ENCODE assay signal across 9 mouse cellular contexts in the genomic region with DNA sequence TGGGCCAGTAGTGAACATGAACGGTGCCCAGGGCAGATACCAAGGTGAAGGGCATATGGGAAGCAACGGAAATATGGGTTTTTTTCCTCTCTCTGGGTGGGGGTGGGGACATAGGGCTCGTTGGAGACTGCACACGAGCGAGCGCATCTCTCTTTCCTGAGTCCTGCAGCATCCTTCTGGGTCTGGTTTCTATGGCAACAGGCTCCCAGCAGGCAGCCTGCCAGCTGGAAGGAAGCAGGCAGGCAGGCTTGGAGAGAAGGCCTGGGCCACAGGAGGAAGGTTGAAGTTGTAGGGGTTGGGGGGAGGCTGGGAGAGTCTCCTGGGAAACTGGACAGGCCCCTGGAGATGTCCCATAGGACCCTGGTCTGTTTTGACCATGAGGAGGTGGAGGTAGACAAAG. TPM values are rescaled to one million over a fixed set of nuclear protein-coding genes. Genes with fewer than 3 reads are reported as not detected.
DNase-seq lines count a peak whose midpoint lies in the region; ATAC-seq and TF ChIP-seq lines count a peak whose summit lies in the region.
"Had no signal": no experiment of that assay in that cellular context is flagged by ENCODE, and none has a peak within 500 bp of the region (broad histone marks: within the 10 kb centered on the region; RNA-seq: fewer than 3 reads in every experiment).

No protein-coding gene starts in this region.

- peaks cover 39% of the 10 kb centered on the region for H3K4me1 ChIP-seq in forebrain, embryonic 14.5 days (ENCODE audit: control insufficient read depth, insufficient read depth, low read length)
- peaks cover 32% of the 10 kb centered on the region for H3K4me1 ChIP-seq in neural tube, embryonic 14.5 days (ENCODE audit: control insufficient read depth, insufficient read depth, low read length)
- peaks cover 5% of the 10 kb centered on the region; the same call in 1 of the 2 replicates for H3K4me1 ChIP-seq in intestine, postnatal 0 days (replicated peaks; ENCODE audit: control insufficient read depth, insufficient read depth, low read length)

- H3K36me3 ChIP-seq in forebrain, embryonic 14.5 days (ENCODE audit: control insufficient read depth, insufficient read depth, low read length) = no peaks in the 10 kb centered on the region
- H3K36me3 ChIP-seq in neural tube, embryonic 14.5 days (ENCODE audit: control insufficient read depth, insufficient read depth, low read length) = no peaks in the 10 kb centered on the region
- H3K36me3 ChIP-seq in intestine, postnatal 0 days (ENCODE audit: control insufficient read depth, insufficient read depth) = no peaks in the 10 kb centered on the region
- H3K36me3 ChIP-seq: embryonic facial prominence, embryonic 15.5 days had no signal

- no peaks in the 10 kb centered on the region for H3K27me3 ChIP-seq in forebrain, embryonic 14.5 days (replicated peaks; ENCODE audit: control insufficient read depth, insufficient read depth, low read length)
- H3K27me3 ChIP-seq in neural tube, embryonic 14.5 days (ENCODE audit: control insufficient read depth, insufficient read depth, low read length) = no peaks in the 10 kb centered on the region
- peaks cover 10% of the 10 kb centered on the region for H3K27me3 ChIP-seq in intestine, postnatal 0 days (replicated peaks; ENCODE audit: control insufficient read depth, insufficient read depth, low read length)

- H3K27ac ChIP-seq in forebrain, embryonic 14.5 days (ENCODE audit: low read depth, low read length) = peak overlapping the region; percentile 81
- H3K27ac ChIP-seq in neural tube, embryonic 14.5 days (ENCODE audit: low read depth, low read length) = peak overlapping the region; percentile 87
- no peak overlapping the region for H3K27ac ChIP-seq in intestine, postnatal 0 days (ENCODE audit: low read depth, low read length)
- H3K27ac ChIP-seq: embryonic facial prominence, embryonic 15.5 days had no signal

- TF ChIP-seq CTCF in intestine, postnatal 0 days (IDR thresholded peaks at IDR 0.05; ENCODE audit: low read depth) = no peak

- no peak overlapping the region for H3K4me3 ChIP-seq in forebrain, embryonic 14.5 days (ENCODE audit: low read depth, low read length)
- H3K4me3 ChIP-seq in neural tube, embryonic 14.5 days (ENCODE audit: low read depth, low read length) = no peak overlapping the region
- H3K4me3 ChIP-seq in intestine, postnatal 0 days (ENCODE audit: low read depth, low read length) = no peak overlapping the region
- H3K4me3 ChIP-seq: embryonic facial prominence, embryonic 15.5 days had no signal

- no peak overlapping the region for H3K9ac ChIP-seq in forebrain, embryonic 14.5 days (ENCODE audit: low read length)
- no peak overlapping the region for H3K9ac ChIP-seq in neural tube, embryonic 14.5 days (replicated peaks; ENCODE audit: low read depth, low read length)
- H3K9ac ChIP-seq in intestine, postnatal 0 days (ENCODE audit: low read depth, low read length) = no peak overlapping the region
- H3K9ac ChIP-seq: embryonic facial prominence, embryonic 15.5 days had no signal

- 11% methylated on average over 6 of the region's 6 CpGs for WGBS in forebrain, embryonic 14.5 days
- WGBS in neural tube, embryonic 14.5 days = 15% methylated on average over 6 of the region's 6 CpGs
- WGBS in intestine, postnatal 0 days = 47% methylated on average over 6 of the region's 6 CpGs

- ATAC-seq in forebrain, embryonic 14.5 days = peak; percentile 71
- peak; percentile 67 for ATAC-seq in neural tube, embryonic 14.5 days (ENCODE audit: low read depth)
- no peak for ATAC-seq in intestine, postnatal 0 days

- DNase-seq in cerebellum, adult 11 months = peak; percentile 86
- DNase-seq in forebrain, embryonic 14.5 days (ENCODE audit: low spot score) = peak; percentile 95
- peak; percentile 73 to 86 for DNase-seq in layer of hippocampus, postnatal 14 days (ENCODE audit: low spot score in 2 of 2)
- no peak for DNase-seq in heart, postnatal 4 days
- no peak for DNase-seq in kidney, adult 9 months
- no peak for DNase-seq in kidney, postnatal 36 days

- H3K4me2 ChIP-seq in forebrain, embryonic 14.5 days (ENCODE audit: low read length) = peak overlapping the region; percentile 39
- peak overlapping the region; percentile 29; the same call in 1 of the 2 replicates for H3K4me2 ChIP-seq in neural tube, embryonic 14.5 days (ENCODE audit: low read depth, low read length)
- H3K4me2 ChIP-seq in intestine, postnatal 0 days (replicated peaks; ENCODE audit: low read depth) = no peak overlapping the region
- H3K4me2 ChIP-seq: embryonic facial prominence, embryonic 15.5 days had no signal

- H3K9me3 ChIP-seq in forebrain, embryonic 14.5 days (replicated peaks; ENCODE audit: control insufficient read depth, low read length) = no peaks in the 10 kb centered on the region
- no peaks in the 10 kb centered on the region for H3K9me3 ChIP-seq in neural tube, embryonic 14.5 days (ENCODE audit: control insufficient read depth, low read length)
- no peaks in the 10 kb centered on the region for H3K9me3 ChIP-seq in intestine, postnatal 0 days (ENCODE audit: control insufficient read depth)
- H3K9me3 ChIP-seq: embryonic facial prominence, embryonic 15.5 days had no signal

RNA-seq across cellular contexts. Expression of a gene that starts 11.6 kb away (rescaled TPM):
- polyA plus RNA-seq in forebrain, embryonic 14.5 days (2014; fragmentation: Nextera tagmentation; extraction: Ambion mirVana) = 53.2 and 61.1 TPM in 2 replicates
- 10 to 100 TPM; 43.2 to 45.5 TPM for total RNA-seq in layer of hippocampus, postnatal 14 days (2021)
- 58.2 and 62.7 TPM in 2 replicates for polyA plus RNA-seq in neural tube, embryonic 14.5 days (2014; fragmentation: Nextera tagmentation; extraction: Ambion mirVana)
- total RNA-seq in heart, postnatal 4 days (2021) = 10 to 100 TPM; 37.0 to 42.3 TPM
- 42.4 and 44.9 TPM in 2 replicates for polyA plus RNA-seq in intestine, postnatal 0 days (2015; fragmentation: Nextera tagmentation; extraction: Ambion mirVana)

Comparison
In these comparisons a context has a peak if more than half of its experiments do, and no peak if none do; other contexts are left out.
1. DNase-seq: peak in cerebellum, adult 11 months (single experiment), forebrain, embryonic 14.5 days (single experiment) and layer of hippocampus, postnatal 14 days (2 of 2); none in heart, postnatal 4 days (single experiment), kidney, adult 9 months (single experiment) and kidney, postnatal 36 days (0 of 2).